Mouse (Mus musculus) liver, postnatal 0 days (tissue): ENCODE data around the gene Nr0b2. TPM values are rescaled to one million over a fixed set of nuclear protein-coding genes. Genes with fewer than 3 reads are reported as not detected.
A peak's percentile ranks its signal among the peaks of the same experiment; 100 is the strongest.

Experiments
- ATAC-seq: fragments of 200-750 bp; cut with Nextera tagmentation; 2 replicates; pipeline ENCODE4 v1.8.0; 2017; ENCODE audit warnings: mild to moderate bottlenecking, moderate library complexity
- DNase-seq: peaks from one replicate; pipeline ENCODE4 v3.0.0-alpha.2; 2016
- H3K27ac ChIP-seq: fragments of 300-500 bp; sonication (generic); 2 replicates; pipeline ENCODE4 v1.5.1; 2014; ENCODE audit warnings: antibody characterized with exemption, moderate library complexity, mild to moderate bottlenecking, low read depth
- H3K27me3 ChIP-seq: fragments of 300-500 bp; sonication (generic); 2 replicates; pipeline ENCODE4 v1.6.1; 2014; ENCODE audit warnings: low read length, control low read depth, mixed read lengths; ENCODE audit not compliant: insufficient read depth
- H3K36me3 ChIP-seq: fragments of 300-500 bp; sonication (generic); replicated peaks from 2 replicates; pipeline ENCODE4 v1.6.1; 2014; ENCODE audit warnings: mild to moderate bottlenecking, control low read depth, low read length, moderate library complexity, mixed read lengths; ENCODE audit not compliant: insufficient read depth
- H3K4me1 ChIP-seq: fragments of 300-500 bp; sonication (generic); 2 replicates; pipeline ENCODE4 v1.6.1; 2014; ENCODE audit warnings: antibody characterized with exemption, mild to moderate bottlenecking, control low read depth; ENCODE audit not compliant: insufficient read depth
- H3K4me2 ChIP-seq: fragments of 300-500 bp; sonication (generic); 2 replicates; pipeline ENCODE4 v1.6.1; 2014; ENCODE audit warnings: low read depth, mild to moderate bottlenecking, low read length, moderate library complexity, mixed read lengths
- H3K4me3 ChIP-seq: fragments of 300-500 bp; sonication (generic); 2 replicates; pipeline ENCODE4 v1.5.1; 2014; ENCODE audit warnings: low read depth, low read length
- H3K9ac ChIP-seq: fragments of 300-500 bp; sonication (generic); replicated peaks from 2 replicates; pipeline ENCODE4 v1.6.1; 2014; ENCODE audit warnings: mild to moderate bottlenecking, moderate library complexity
- H3K9me3 ChIP-seq: fragments of 300-500 bp; sonication (generic); 2 replicates; pipeline ENCODE4 v1.6.1; 2016; ENCODE audit warnings: mild to moderate bottlenecking, control low read depth, low read length, mixed read lengths
- CTCF ChIP-seq: sonication (generic); IDR thresholded peaks from 2 replicates; pipeline ENCODE4 v1.5.1; 2016; ENCODE audit warnings: antibody characterized with exemption, low read depth
- EP300 ChIP-seq: IDR thresholded peaks from 2 replicates; pipeline ENCODE4 v1.6.1; 2016; ENCODE audit warnings: antibody characterized with exemption, low read depth, mild to moderate bottlenecking
- WGBS: fragments of 180-500 bp; shearing (Covaris S2); extraction: QIAGEN DNeasy Blood & Tissue Kit; methylation state at CpG from one replicate; pipeline ENCODE4 v1.1.7; 2014; ENCODE audit not compliant: insufficient replicate concordance; 5-methylcytosine and 5-hydroxymethylcytosine counted together
- polyA plus RNA-seq: library from polyadenylated mRNA; unstranded; fragments of >200 nt; fragmentation: Nextera tagmentation; extraction: Ambion mirVana; gene quantifications from 2 replicates; pipeline ENCODE4 v1.2.1, GENCODE M21; 2015

Gene Nr0b2
- polyA plus RNA-seq, 1 experiment from 2014 or later, result 32.7 TPM

DNA sequence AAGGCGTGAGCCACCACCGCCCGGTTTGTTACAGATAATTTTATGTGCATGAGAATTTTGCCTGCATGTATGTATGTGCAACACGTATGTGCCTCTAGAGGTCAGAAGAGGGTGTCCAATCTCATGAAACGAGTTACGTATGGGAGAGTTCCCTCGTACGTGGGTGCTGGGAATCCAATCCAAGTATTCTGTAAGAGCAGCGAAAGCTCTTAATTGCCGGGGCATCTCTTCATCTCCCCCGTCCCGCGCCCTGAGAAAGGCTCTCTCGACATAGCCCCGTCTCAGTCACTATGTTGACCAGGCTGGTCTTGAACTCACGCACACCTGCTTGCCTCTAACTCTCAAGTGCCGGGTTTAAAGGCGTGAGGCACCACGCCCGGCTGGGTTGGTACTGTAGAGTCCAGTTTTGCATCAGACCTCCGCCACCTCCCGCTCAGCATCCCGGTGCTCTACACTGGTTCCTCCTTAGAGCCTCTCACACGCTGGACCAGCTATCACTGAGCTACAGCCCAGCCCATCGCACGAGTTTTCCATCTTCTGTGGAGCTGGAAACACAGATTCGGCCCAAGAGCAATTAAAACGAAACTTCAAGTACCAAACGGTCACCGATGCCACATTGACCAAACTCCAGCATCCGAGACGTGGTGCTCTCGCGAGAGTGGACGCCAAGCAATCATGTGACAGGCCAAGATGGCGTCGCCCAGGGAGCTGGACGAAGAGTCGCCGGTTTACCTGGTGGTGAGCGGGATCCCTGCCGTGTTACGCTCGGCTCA, 21.1 kb downstream of the Nr0b2 start, which contains the start of gene Gpatch3:
Gene Gpatch3, plus strand, starts transcription at position 676 of the 773 bp plus-strand sequence.
- TF ChIP-seq EP300 (peak; percentile 84), CTCF (peak; percentile 39)
- H3K9ac ChIP-seq, result peak within 1 kb of the TSS; percentile 91
- peaks cover 11% of the 10 kb centered on the region for H3K4me1 ChIP-seq
- H3K27ac ChIP-seq, result peak within 1 kb of the TSS; percentile 78
- H3K36me3 ChIP-seq, result peaks cover 12% of the 10 kb centered on the region; the same call in 1 of the 2 replicates
- H3K27me3 ChIP-seq, result no peaks in the 10 kb centered on the region
- peak within 1 kb of the TSS; percentile 94 for H3K4me2 ChIP-seq
- ATAC-seq (peak; percentile 75), DNase-seq (peak; percentile 93)
- 5% methylated on average over 44 of the region's 44 CpGs for WGBS
- no peaks in the 10 kb centered on the region for H3K9me3 ChIP-seq
- peak within 1 kb of the TSS; percentile 90 for H3K4me3 ChIP-seq

DNA sequence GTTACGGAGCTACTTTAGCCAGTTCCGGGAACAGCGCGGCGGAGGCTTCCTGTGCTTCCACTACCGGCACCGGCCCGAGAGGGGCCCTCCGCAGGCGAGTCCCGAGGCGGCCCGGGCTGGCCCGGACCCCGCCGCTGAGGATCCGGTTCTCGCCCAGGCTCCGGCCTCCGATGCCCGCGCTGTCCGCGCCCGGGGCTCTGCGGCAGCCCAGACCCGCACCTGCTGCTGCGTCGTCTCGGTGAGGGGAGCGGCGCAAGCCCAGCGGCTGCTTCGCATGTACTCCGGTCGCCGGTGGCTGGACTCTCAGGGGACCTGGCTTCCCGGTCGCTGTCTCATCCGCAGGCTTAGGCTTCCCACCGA, 21.6 kb downstream of the Nr0b2 start:
- no peaks in the 10 kb centered on the region for H3K9me3 ChIP-seq
- peaks cover 11% of the 10 kb centered on the region for H3K4me1 ChIP-seq
- TF ChIP-seq EP300 (no peak), CTCF (no peak)
- peak overlapping the region; percentile 90 for H3K4me3 ChIP-seq
- H3K4me2 ChIP-seq, result peak overlapping the region; percentile 94
- DNase-seq (no peak), ATAC-seq (peak; percentile 37)
- WGBS, result under 1% methylated on average over 41 of the region's 41 CpGs
- no peaks in the 10 kb centered on the region for H3K27me3 ChIP-seq
- H3K27ac ChIP-seq, result peak overlapping the region; percentile 78
- H3K9ac ChIP-seq, result peak overlapping the region; percentile 91
- H3K36me3 ChIP-seq, result peaks cover 17% of the 10 kb centered on the region

GRCm38 (mm10) chr4:133577983-133578382, 24.8 kb downstream of the Nr0b2 start:
- H3K36me3 ChIP-seq, result peaks cover 32% of the 10 kb centered on the region
- peaks cover 11% of the 10 kb centered on the region for H3K4me1 ChIP-seq
- 81% methylated on average over 12 of the region's 12 CpGs for WGBS

GRCm38 (mm10) chr4:133583690-133584058, 30.5 kb downstream of the Nr0b2 start:
- peak overlapping the region; percentile 84 for H3K9ac ChIP-seq
- peaks cover 14% of the 10 kb centered on the region for H3K4me1 ChIP-seq
- no peaks in the 10 kb centered on the region for H3K9me3 ChIP-seq
- H3K27ac ChIP-seq, result peak overlapping the region; percentile 90
- no peak for TF ChIP-seq CTCF
- 45% methylated on average over 6 of the region's 6 CpGs for WGBS
- DNase-seq, result no peak
- peak; percentile 43 for ATAC-seq
- peak overlapping the region; percentile 93 for H3K4me3 ChIP-seq
- H3K27me3 ChIP-seq, result no peaks in the 10 kb centered on the region
- peak overlapping the region; percentile 100 for H3K4me2 ChIP-seq
- peaks cover 40% of the 10 kb centered on the region for H3K36me3 ChIP-seq

More at GRCm38 (mm10) chr4:133577983-133578382, 24.8 kb downstream of the Nr0b2 start:
- Histone ChIP-seq H3K9me3 (no peaks in the 10 kb centered on the region), H3K27me3 (no peaks in the 10 kb centered on the region), H3K4me3 (no peak overlapping the region), H3K27ac (no peak overlapping the region), H3K9ac (no peak overlapping the region), H3K4me2 (no peak overlapping the region)
- no peak for ATAC-seq
- TF ChIP-seq EP300 (no peak), CTCF (no peak)
- DNase-seq, result no peak

- Histone ChIP-seq H3K36me3 (peaks cover 42% of the 10 kb centered on the region), H3K9me3 (no peaks in the 10 kb centered on the region), H3K4me1 (peaks cover 14% of the 10 kb centered on the region), H3K27me3 (no peaks in the 10 kb centered on the region), H3K27ac (peak within 1 kb of the TSS; percentile 90), H3K4me2 (peak within 1 kb of the TSS; percentile 100), H3K9ac (peak within 1 kb of the TSS; percentile 84), H3K4me3 (peak within 1 kb of the TSS; percentile 93)
- DNase-seq (peak; percentile 88), ATAC-seq (peak; percentile 90)
- TF ChIP-seq CTCF, result no peak
- TF ChIP-seq EP300, result 0 out of 2 replicates have a peak, but pooled peaks have one; percentile 9
- WGBS, result 1% methylated on average over 64 of the region's 65 CpGs
Observed at GRCm38 (mm10) chr4:133584059-133584951, 31.1 kb downstream of the Nr0b2 start, which contains the start of gene Gpn2. Gene Gpn2 (plus strand): TSS chr4:133584362.

- H3K36me3 ChIP-seq, result peaks cover 35% of the 10 kb centered on the region
Observed at GRCm38 (mm10) chr4:133592570-133592969, 39.4 kb downstream of the Nr0b2 start.

More at GRCm38 (mm10) chr4:133592570-133592969, 39.4 kb downstream of the Nr0b2 start:
- Histone ChIP-seq H3K27me3 (no peaks in the 10 kb centered on the region), H3K9ac (no peak overlapping the region), H3K4me1 (no peaks in the 10 kb centered on the region; the same call in 1 of the 2 replicates), H3K9me3 (no peaks in the 10 kb centered on the region), H3K4me2 (no peak overlapping the region), H3K27ac (no peak overlapping the region), H3K4me3 (no peak overlapping the region)
- TF ChIP-seq EP300 (no peak), CTCF (peak; percentile 95)
- ATAC-seq (peak; percentile 47; the same call in 1 of the 2 replicates), DNase-seq (peak; percentile 83)
- 27% methylated on average over 7 of the region's 7 CpGs for WGBS
